Mouse (Mus musculus): ENCODE measurements at regions not wholly inside any gene's neighbourhood (a gene's known extent, or its start where the extent isn't known, plus 50 kb on each side); places are given as distances from the start of the nearest gene placed in this dataset.

GRCm38 (mm10) chr17:88131980-88132379, 66.9 kb upstream of the Fbxo11 start:
- no peaks in the 10 kb centered on the region for H3K79me2 ChIP-seq (ENCODE audit: control insufficient read depth, insufficient read depth)
- no peak overlapping the region for H3K4me3 ChIP-seq
- H3K27me3 ChIP-seq (ENCODE audit: control insufficient read depth, insufficient read depth, insufficient read length), result no peaks in the 10 kb centered on the region
- H3K4me2 ChIP-seq (ENCODE audit: low read depth), result peak overlapping the region; percentile 81
- no peak overlapping the region for H3ac ChIP-seq (ENCODE audit: control insufficient read depth, insufficient read length)
- TF ChIP-seq CEBPB (IDR thresholded peaks at IDR 0.05; ENCODE audit: insufficient read depth, poor library complexity, severe bottlenecking), result no peak
- TF ChIP-seq POLR2A (IDR thresholded peaks at IDR 0.05; ENCODE audit: insufficient read length, low read depth), result no peak
- TF ChIP-seq MAX (IDR thresholded peaks at IDR 0.05; ENCODE audit: low read depth), result no peak
- TF ChIP-seq TCF12 (IDR thresholded peaks at IDR 0.05; ENCODE audit: insufficient read depth, poor library complexity, severe bottlenecking), result no peak
- TF ChIP-seq REST (IDR thresholded peaks at IDR 0.05; ENCODE audit: insufficient read depth, insufficient read length), result no peak
- no peak for TF ChIP-seq SRF (IDR thresholded peaks at IDR 0.05; ENCODE audit: control insufficient read depth, insufficient read length, low read depth)
- no peak for TF ChIP-seq USF1 (IDR thresholded peaks at IDR 0.05; ENCODE audit: low read depth)
- no peak for TF ChIP-seq TCF3 (IDR thresholded peaks at IDR 0.05; ENCODE audit: insufficient read length, low read depth)
- TF ChIP-seq MYOG (IDR thresholded peaks at IDR 0.05; ENCODE audit: control insufficient read depth in 1 of 3, insufficient read depth in 1 of 3, insufficient read length in 2 of 3, low read depth in 2 of 3), result no peak
- no peak for TF ChIP-seq POLR2AphosphoS2 (IDR thresholded peaks at IDR 0.05; ENCODE audit: insufficient read length, low read depth)
- no peak for TF ChIP-seq E2F4 (IDR thresholded peaks at IDR 0.05; ENCODE audit: insufficient read depth)
- TF ChIP-seq MYOD1 (IDR thresholded peaks at IDR 0.05; ENCODE audit: control insufficient read depth in 1 of 3, insufficient read length in 2 of 3, low read depth in 2 of 3), result no peak
- H3K36me3 ChIP-seq (ENCODE audit: control insufficient read depth, insufficient read depth), result no peaks in the 10 kb centered on the region

GRCm38 (mm10) chr17:88132601-88133346, 67.7 kb upstream of the Fbxo11 start:
- Histone ChIP-seq H3ac (ENCODE audit: control insufficient read depth, insufficient read length) (no peak overlapping the region), H3K4me3 (no peak overlapping the region), H3K27me3 (ENCODE audit: control insufficient read depth, insufficient read depth, insufficient read length) (no peaks in the 10 kb centered on the region), H3K4me2 (ENCODE audit: low read depth) (peak overlapping the region; percentile 81), H3K79me2 (ENCODE audit: control insufficient read depth, insufficient read depth) (no peaks in the 10 kb centered on the region), H3K36me3 (ENCODE audit: control insufficient read depth, insufficient read depth) (no peaks in the 10 kb centered on the region)
- TF ChIP-seq TCF3 (IDR thresholded peaks at IDR 0.05; ENCODE audit: insufficient read length, low read depth), result no peak
- TF ChIP-seq TCF12 (IDR thresholded peaks at IDR 0.05; ENCODE audit: insufficient read depth, poor library complexity, severe bottlenecking), result no peak
- no peak for TF ChIP-seq POLR2A (IDR thresholded peaks at IDR 0.05; ENCODE audit: insufficient read length, low read depth)
- TF ChIP-seq MAX (IDR thresholded peaks at IDR 0.05; ENCODE audit: low read depth), result no peak
- TF ChIP-seq REST (IDR thresholded peaks at IDR 0.05; ENCODE audit: insufficient read depth, insufficient read length), result no peak
- TF ChIP-seq E2F4 (IDR thresholded peaks at IDR 0.05; ENCODE audit: insufficient read depth), result no peak
- no peak for TF ChIP-seq SRF (IDR thresholded peaks at IDR 0.05; ENCODE audit: control insufficient read depth, insufficient read length, low read depth)
- no peak for TF ChIP-seq POLR2AphosphoS2 (IDR thresholded peaks at IDR 0.05; ENCODE audit: insufficient read length, low read depth)
- no peak for TF ChIP-seq MYOG (IDR thresholded peaks at IDR 0.05; ENCODE audit: control insufficient read depth in 1 of 3, insufficient read depth in 1 of 3, insufficient read length in 2 of 3, low read depth in 2 of 3)
- TF ChIP-seq CEBPB (IDR thresholded peaks at IDR 0.05; ENCODE audit: insufficient read depth, poor library complexity, severe bottlenecking), result no peak
- TF ChIP-seq MYOD1 (IDR thresholded peaks at IDR 0.05; ENCODE audit: control insufficient read depth in 1 of 3, insufficient read length in 2 of 3, low read depth in 2 of 3), result no peak
- TF ChIP-seq USF1 (IDR thresholded peaks at IDR 0.05; ENCODE audit: low read depth), result no peak

DNA sequence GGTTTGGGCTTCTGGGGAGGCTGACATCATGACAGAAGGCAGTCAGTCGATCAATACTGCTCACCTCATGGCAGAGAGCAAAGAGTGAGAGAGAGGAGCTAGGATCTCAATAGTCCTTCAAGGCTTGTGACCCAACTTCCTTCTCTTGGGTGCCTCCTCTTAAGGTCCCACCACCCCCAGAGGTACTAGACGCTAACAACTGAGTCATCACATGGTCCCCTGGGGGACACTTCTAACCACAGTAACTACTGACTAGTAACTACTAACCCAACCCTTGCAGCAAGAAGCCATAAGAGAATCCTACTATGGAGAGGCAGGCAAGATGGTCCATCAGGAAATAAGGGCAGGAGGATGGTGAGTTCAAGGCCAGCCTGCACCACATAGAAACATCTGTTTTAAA, 69.5 kb upstream of the Fbxo11 start:
- no peak for TF ChIP-seq POLR2A (IDR thresholded peaks at IDR 0.05; ENCODE audit: insufficient read length, low read depth)
- no peak for TF ChIP-seq MYOD1 (IDR thresholded peaks at IDR 0.05; ENCODE audit: control insufficient read depth in 1 of 3, insufficient read length in 2 of 3, low read depth in 2 of 3)
- TF ChIP-seq USF1 (IDR thresholded peaks at IDR 0.05; ENCODE audit: low read depth), result no peak
- TF ChIP-seq REST (IDR thresholded peaks at IDR 0.05; ENCODE audit: insufficient read depth, insufficient read length), result no peak
- Histone ChIP-seq H3K27me3 (ENCODE audit: control insufficient read depth, insufficient read depth, insufficient read length) (no peaks in the 10 kb centered on the region), H3K36me3 (ENCODE audit: control insufficient read depth, insufficient read depth) (no peaks in the 10 kb centered on the region), H3K4me3 (no peak overlapping the region), H3K79me2 (ENCODE audit: control insufficient read depth, insufficient read depth) (no peaks in the 10 kb centered on the region), H3K4me2 (ENCODE audit: low read depth) (no peak overlapping the region), H3ac (ENCODE audit: control insufficient read depth, insufficient read length) (no peak overlapping the region)

DNA sequence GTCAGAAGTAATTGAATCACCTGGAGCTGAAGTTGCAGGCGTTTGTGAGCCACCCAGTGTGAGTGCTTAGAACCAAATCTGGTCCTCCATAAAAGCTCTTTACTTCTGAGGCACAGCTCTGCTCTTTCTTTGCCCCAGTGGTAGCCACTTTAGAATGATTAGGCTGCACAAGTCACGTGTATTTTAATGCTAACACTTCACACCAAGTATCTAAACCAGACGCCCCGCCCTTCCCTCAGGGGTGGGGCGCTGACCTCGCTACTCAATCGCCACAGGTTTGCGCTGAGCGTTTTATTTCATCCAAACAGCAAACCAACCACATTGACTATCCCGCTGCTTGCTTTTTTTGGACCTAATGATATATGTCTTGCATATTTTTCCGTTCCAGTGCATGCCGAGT, 76.4 kb upstream of the Fbxo11 start:
- Histone ChIP-seq H3K36me3 (ENCODE audit: control insufficient read depth, insufficient read depth) (no peaks in the 10 kb centered on the region), H3K4me3 (no peak overlapping the region), H3ac (ENCODE audit: control insufficient read depth, insufficient read length) (no peak overlapping the region), H3K27me3 (ENCODE audit: control insufficient read depth, insufficient read depth, insufficient read length) (no peaks in the 10 kb centered on the region), H3K4me2 (ENCODE audit: low read depth) (no peak overlapping the region), H3K79me2 (ENCODE audit: control insufficient read depth, insufficient read depth) (no peaks in the 10 kb centered on the region)
- no peak for TF ChIP-seq POLR2A (IDR thresholded peaks at IDR 0.05; ENCODE audit: insufficient read length, low read depth)
- no peak for TF ChIP-seq SRF (IDR thresholded peaks at IDR 0.05; ENCODE audit: control insufficient read depth, insufficient read length, low read depth)
- no peak for TF ChIP-seq MYOG (IDR thresholded peaks at IDR 0.05; ENCODE audit: control insufficient read depth in 1 of 3, insufficient read depth in 1 of 3, insufficient read length in 2 of 3, low read depth in 2 of 3)
- no peak for TF ChIP-seq E2F4 (IDR thresholded peaks at IDR 0.05; ENCODE audit: insufficient read depth)
- no peak for TF ChIP-seq CEBPB (IDR thresholded peaks at IDR 0.05; ENCODE audit: insufficient read depth, poor library complexity, severe bottlenecking)

- H3K27me3 ChIP-seq (ENCODE audit: control insufficient read depth, insufficient read depth, insufficient read length), result no peaks in the 10 kb centered on the region
- H3K4me2 ChIP-seq (ENCODE audit: low read depth), result no peak overlapping the region
- no peaks in the 10 kb centered on the region for H3K36me3 ChIP-seq (ENCODE audit: control insufficient read depth, insufficient read depth)
- no peaks in the 10 kb centered on the region for H3K79me2 ChIP-seq (ENCODE audit: control insufficient read depth, insufficient read depth)
- TF ChIP-seq MYOG (IDR thresholded peaks at IDR 0.05; ENCODE audit: control insufficient read depth in 1 of 3, insufficient read depth in 1 of 3, insufficient read length in 2 of 3, low read depth in 2 of 3) (no peak), MYOD1 (IDR thresholded peaks at IDR 0.05; ENCODE audit: control insufficient read depth in 1 of 3, insufficient read length in 2 of 3, low read depth in 2 of 3) (no peak), TCF3 (IDR thresholded peaks at IDR 0.05; ENCODE audit: insufficient read length, low read depth) (no peak), USF1 (IDR thresholded peaks at IDR 0.05; ENCODE audit: low read depth) (no peak), REST (IDR thresholded peaks at IDR 0.05; ENCODE audit: insufficient read depth, insufficient read length) (no peak), SRF (IDR thresholded peaks at IDR 0.05; ENCODE audit: control insufficient read depth, insufficient read length, low read depth) (no peak), MAX (IDR thresholded peaks at IDR 0.05; ENCODE audit: low read depth) (no peak), E2F4 (IDR thresholded peaks at IDR 0.05; ENCODE audit: insufficient read depth) (no peak), POLR2A (IDR thresholded peaks at IDR 0.05; ENCODE audit: insufficient read length, low read depth) (no peak), POLR2AphosphoS2 (IDR thresholded peaks at IDR 0.05; ENCODE audit: insufficient read length, low read depth) (no peak), CEBPB (IDR thresholded peaks at IDR 0.05; ENCODE audit: insufficient read depth, poor library complexity, severe bottlenecking) (no peak), TCF12 (IDR thresholded peaks at IDR 0.05; ENCODE audit: insufficient read depth, poor library complexity, severe bottlenecking) (no peak)
- no peak overlapping the region for H3ac ChIP-seq (ENCODE audit: control insufficient read depth, insufficient read length)
- no peak overlapping the region for H3K4me3 ChIP-seq
These were observed 76.9 kb upstream of the Fbxo11 start for GRCm38 (mm10) chr17:88142003-88142402.

Data from myocyte (in vitro differentiated cells).